Mouse (Mus musculus): Measurements from ENCODE around the gene Lrrc37a. TPM values are rescaled to one million over a fixed set of nuclear protein-coding genes. Genes with fewer than 3 reads are reported as not detected.
A peak's percentile ranks its signal among the peaks of the same experiment; 100 is the strongest.
"Not testable (repeated sequence)": the region's sequence is repeated elsewhere in the genome, so short reads cannot be mapped to it uniquely, and the experiment has no call there.

Gene Lrrc37a
- polyA plus RNA-seq, 1 experiment: 42.8 TPM

DNA sequence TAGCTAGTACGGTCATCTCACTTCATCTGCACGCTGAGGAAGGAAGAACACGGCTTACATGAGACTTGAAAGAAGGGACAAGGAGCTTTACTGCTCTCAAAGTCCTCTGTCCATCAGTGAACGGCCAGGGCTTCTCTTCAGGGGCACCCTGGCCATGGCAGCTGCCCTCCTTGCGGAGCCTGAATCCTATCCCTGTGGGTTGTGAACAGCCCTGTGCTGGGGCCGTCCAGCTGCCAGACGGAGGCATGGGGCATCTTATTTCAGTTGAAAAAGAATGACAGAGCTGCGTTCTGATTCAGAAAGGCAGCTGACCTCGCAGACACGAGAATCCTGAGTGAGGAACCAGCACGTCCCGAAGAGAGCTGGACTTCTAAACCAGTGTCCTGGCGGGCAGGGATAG lies 95.5 kb downstream of the Lrrc37a start:
- Histone ChIP-seq H3K27ac (ENCODE audit: control insufficient read depth, insufficient read depth, low read depth, low read length) (no peak overlapping the region), H3K4me1 (ENCODE audit: control insufficient read depth, insufficient read depth, low read length) (peaks cover 6% of the 10 kb centered on the region), H3K36me3 (ENCODE audit: control insufficient read depth, insufficient read depth, low read length) (no peaks in the 10 kb centered on the region), H3K4me3 (ENCODE audit: control insufficient read depth, low read depth, low read length) (no peak overlapping the region), H3K27me3 (ENCODE audit: control insufficient read depth, insufficient read depth, low read length) (no peaks in the 10 kb centered on the region)
- TF ChIP-seq CTCF (IDR thresholded peaks at IDR 0.05; ENCODE audit: control insufficient read depth, insufficient read depth, insufficient replicate concordance, low read depth, low read length) (no peak), POLR2A (IDR thresholded peaks at IDR 0.05; ENCODE audit: control insufficient read depth, low read depth, low read length) (no peak)

- H3K36me3 ChIP-seq (ENCODE audit: control insufficient read depth, insufficient read depth, low read length); H3K27ac ChIP-seq (ENCODE audit: control insufficient read depth, insufficient read depth, low read depth, low read length); H3K4me3 ChIP-seq (ENCODE audit: control insufficient read depth, low read depth, low read length); H3K4me1 ChIP-seq (ENCODE audit: control insufficient read depth, insufficient read depth, low read length); H3K27me3 ChIP-seq (ENCODE audit: control insufficient read depth, insufficient read depth, low read length): not testable (repeated sequence)
Observed at GRCm38 (mm10) chr11:103407136-103407535, 97.3 kb downstream of the Lrrc37a start.

DNA sequence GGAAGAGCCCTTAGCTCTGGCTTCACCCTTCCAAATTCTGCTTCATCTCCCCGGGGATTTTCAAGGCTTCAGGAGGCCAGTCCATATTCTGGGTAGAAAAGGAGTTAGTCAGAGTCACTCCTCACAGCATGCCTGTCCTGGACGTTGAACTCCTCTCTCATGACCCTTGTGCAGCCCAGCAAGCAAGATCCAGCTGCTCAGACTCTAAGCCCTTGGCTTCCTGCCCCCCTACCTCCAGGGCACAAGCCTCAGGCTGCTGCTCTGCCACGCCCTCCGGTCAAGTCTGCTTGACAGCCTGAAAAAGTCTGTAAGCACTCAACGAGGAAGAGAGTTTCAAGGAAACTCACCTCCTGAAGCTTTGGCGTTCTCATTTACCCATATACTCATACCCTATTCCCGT lies 97.8 kb downstream of the Lrrc37a start:
- no peaks in the 10 kb centered on the region for H3K36me3 ChIP-seq (ENCODE audit: control insufficient read depth, insufficient read depth, low read length)
- H3K4me1 ChIP-seq (ENCODE audit: control insufficient read depth, insufficient read depth, low read length): no peaks in the 10 kb centered on the region
- no peak for TF ChIP-seq CTCF (IDR thresholded peaks at IDR 0.05; ENCODE audit: control insufficient read depth, insufficient read depth, insufficient replicate concordance, low read depth, low read length)
- no peak for TF ChIP-seq POLR2A (IDR thresholded peaks at IDR 0.05; ENCODE audit: control insufficient read depth, low read depth, low read length)
- no peak overlapping the region for H3K4me3 ChIP-seq (ENCODE audit: control insufficient read depth, low read depth, low read length)
- no peak overlapping the region for H3K27ac ChIP-seq (ENCODE audit: control insufficient read depth, insufficient read depth, low read depth, low read length)
- no peaks in the 10 kb centered on the region for H3K27me3 ChIP-seq (ENCODE audit: control insufficient read depth, insufficient read depth, low read length)

GRCm38 (mm10) chr11:103405814-103406213 lies 98.6 kb downstream of the Lrrc37a start:
- H3K36me3 ChIP-seq (ENCODE audit: control insufficient read depth, insufficient read depth, low read length): no peaks in the 10 kb centered on the region
- H3K4me1 ChIP-seq (ENCODE audit: control insufficient read depth, insufficient read depth, low read length): no peaks in the 10 kb centered on the region
- no peak overlapping the region for H3K4me3 ChIP-seq (ENCODE audit: control insufficient read depth, low read depth, low read length)
- H3K27me3 ChIP-seq (ENCODE audit: control insufficient read depth, insufficient read depth, low read length): no peaks in the 10 kb centered on the region
- no peak overlapping the region for H3K27ac ChIP-seq (ENCODE audit: control insufficient read depth, insufficient read depth, low read depth, low read length)
- TF ChIP-seq POLR2A (IDR thresholded peaks at IDR 0.05; ENCODE audit: control insufficient read depth, low read depth, low read length): no peak
- TF ChIP-seq CTCF (IDR thresholded peaks at IDR 0.05; ENCODE audit: control insufficient read depth, insufficient read depth, insufficient replicate concordance, low read depth, low read length): no peak

- Histone ChIP-seq H3K36me3 (ENCODE audit: control insufficient read depth, insufficient read depth, low read length) (no peaks in the 10 kb centered on the region), H3K27ac (ENCODE audit: control insufficient read depth, insufficient read depth, low read depth, low read length) (no peak overlapping the region), H3K27me3 (ENCODE audit: control insufficient read depth, insufficient read depth, low read length) (no peaks in the 10 kb centered on the region), H3K4me3 (ENCODE audit: control insufficient read depth, low read depth, low read length) (no peak overlapping the region), H3K4me1 (ENCODE audit: control insufficient read depth, insufficient read depth, low read length) (no peaks in the 10 kb centered on the region)
- TF ChIP-seq POLR2A (IDR thresholded peaks at IDR 0.05; ENCODE audit: control insufficient read depth, low read depth, low read length) (no peak), CTCF (IDR thresholded peaks at IDR 0.05; ENCODE audit: control insufficient read depth, insufficient read depth, insufficient replicate concordance, low read depth, low read length) (no peak)
Observed at GRCm38 (mm10) chr11:103404618-103405017, 99.8 kb downstream of the Lrrc37a start.

DNA sequence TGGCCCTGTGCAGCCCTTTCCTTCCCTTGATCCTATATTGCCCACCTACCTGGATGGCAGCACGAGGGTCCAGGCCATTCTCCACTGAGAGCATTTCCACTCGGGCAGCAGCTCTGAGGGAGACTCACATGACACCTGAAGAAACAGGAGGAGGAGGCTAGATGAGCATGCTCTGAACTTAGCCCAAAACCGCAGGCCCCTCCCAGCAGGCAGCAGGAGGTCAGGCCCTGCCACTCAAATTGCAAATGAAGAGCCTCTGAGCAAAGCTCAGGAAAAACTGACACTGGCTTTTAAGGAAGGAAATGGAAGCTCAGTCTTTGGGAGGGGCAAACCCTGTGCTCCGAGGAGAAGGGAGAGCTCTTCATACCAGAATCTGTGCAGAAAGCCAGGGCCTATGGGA lies 100.6 kb downstream of the Lrrc37a start:
- Histone ChIP-seq H3K27me3 (ENCODE audit: control insufficient read depth, insufficient read depth, low read length) (no peaks in the 10 kb centered on the region), H3K36me3 (ENCODE audit: control insufficient read depth, insufficient read depth, low read length) (no peaks in the 10 kb centered on the region), H3K4me1 (ENCODE audit: control insufficient read depth, insufficient read depth, low read length) (no peaks in the 10 kb centered on the region), H3K4me3 (ENCODE audit: control insufficient read depth, low read depth, low read length) (no peak overlapping the region), H3K27ac (ENCODE audit: control insufficient read depth, insufficient read depth, low read depth, low read length) (no peak overlapping the region)
- TF ChIP-seq CTCF (IDR thresholded peaks at IDR 0.05; ENCODE audit: control insufficient read depth, insufficient read depth, insufficient replicate concordance, low read depth, low read length) (no peak), POLR2A (IDR thresholded peaks at IDR 0.05; ENCODE audit: control insufficient read depth, low read depth, low read length) (no peak)

DNA sequence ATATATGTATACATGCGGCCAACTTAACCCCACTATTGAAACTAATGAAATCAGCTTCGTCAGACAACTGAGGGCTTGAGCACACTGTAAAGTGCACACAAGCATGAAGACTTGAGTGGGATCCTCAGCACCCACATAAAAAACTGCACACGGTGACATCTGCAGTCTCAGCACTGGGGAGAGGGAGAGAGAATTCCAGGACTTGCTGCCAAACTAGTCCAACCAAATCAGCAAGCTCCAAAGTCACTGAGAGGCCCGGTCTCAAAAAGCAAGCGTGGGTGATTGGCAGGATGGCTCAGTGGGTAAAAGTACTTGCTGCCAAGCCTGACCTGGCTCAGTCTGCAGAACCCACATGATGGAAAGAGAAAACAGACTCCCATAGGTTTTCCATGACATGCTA lies 101.7 kb downstream of the Lrrc37a start:
- H3K27ac ChIP-seq (ENCODE audit: control insufficient read depth, insufficient read depth, low read depth, low read length): no peak overlapping the region
- no peaks in the 10 kb centered on the region for H3K4me1 ChIP-seq (ENCODE audit: control insufficient read depth, insufficient read depth, low read length)
- H3K27me3 ChIP-seq (ENCODE audit: control insufficient read depth, insufficient read depth, low read length): no peaks in the 10 kb centered on the region
- TF ChIP-seq POLR2A (IDR thresholded peaks at IDR 0.05; ENCODE audit: control insufficient read depth, low read depth, low read length) (no peak), CTCF (IDR thresholded peaks at IDR 0.05; ENCODE audit: control insufficient read depth, insufficient read depth, insufficient replicate concordance, low read depth, low read length) (no peak)
- H3K4me3 ChIP-seq (ENCODE audit: control insufficient read depth, low read depth, low read length): no peak overlapping the region
- no peaks in the 10 kb centered on the region for H3K36me3 ChIP-seq (ENCODE audit: control insufficient read depth, insufficient read depth, low read length)

DNA sequence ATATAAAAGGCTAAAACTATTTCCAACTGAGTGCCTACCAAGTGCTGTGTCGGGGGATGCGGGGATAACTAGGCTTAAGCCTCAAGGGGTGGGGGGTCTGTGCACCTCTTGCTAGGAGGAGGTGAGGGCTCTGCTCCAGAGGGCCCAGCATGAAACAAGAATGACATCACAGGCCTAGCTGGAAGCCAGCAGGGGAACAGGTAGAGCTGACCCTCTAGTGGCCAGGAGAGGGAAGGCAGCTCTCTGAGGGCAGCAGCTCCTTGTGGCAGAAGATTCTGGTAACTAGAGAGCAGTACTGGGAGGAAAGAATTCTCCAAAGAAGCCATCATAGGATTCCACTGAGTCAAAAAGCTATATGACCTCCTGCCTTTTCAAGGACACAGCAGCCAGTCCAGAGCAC lies 102.2 kb downstream of the Lrrc37a start:
- Histone ChIP-seq H3K4me3 (ENCODE audit: control insufficient read depth, low read depth, low read length) (peak overlapping the region; percentile 18; the same call in 1 of the 2 replicates), H3K4me1 (ENCODE audit: control insufficient read depth, insufficient read depth, low read length) (no peaks in the 10 kb centered on the region), H3K27ac (ENCODE audit: control insufficient read depth, insufficient read depth, low read depth, low read length) (no peak overlapping the region), H3K36me3 (ENCODE audit: control insufficient read depth, insufficient read depth, low read length) (no peaks in the 10 kb centered on the region), H3K27me3 (ENCODE audit: control insufficient read depth, insufficient read depth, low read length) (no peaks in the 10 kb centered on the region)
- TF ChIP-seq CTCF (IDR thresholded peaks at IDR 0.05; ENCODE audit: control insufficient read depth, insufficient read depth, insufficient replicate concordance, low read depth, low read length): peak; percentile 65; the same call in 1 of the 2 replicates
- TF ChIP-seq POLR2A (IDR thresholded peaks at IDR 0.05; ENCODE audit: control insufficient read depth, low read depth, low read length): no peak

Other genes starting within 250 kb of the Lrrc37a start
- 2.4 and 5.2 TPM in 2 replicates for gene Map3k14, start 237.1 kb downstream of the Lrrc37a start, polyA plus RNA-seq (2012; rRNA removed)
- 1.0 and 1.6 TPM in 2 replicates for gene Arhgap27, start 140.9 kb downstream of the Lrrc37a start, polyA plus RNA-seq (2012; rRNA removed)
- 5.9 and 6.3 TPM in 2 replicates for gene Plekhm1, start 91.9 kb downstream of the Lrrc37a start, polyA plus RNA-seq (2012; rRNA removed)
- 21.5 and 29.5 TPM in 2 replicates for gene Gm884, start 116.5 kb upstream of the Lrrc37a start, polyA plus RNA-seq (2012; rRNA removed)
- gene Lyzl6, start 134.3 kb upstream of the Lrrc37a start, polyA plus RNA-seq (2012; rRNA removed): 231 and 296 TPM in 2 replicates
- 2.7 and 4.8 TPM in 2 replicates for gene Rprml, start 145.0 kb upstream of the Lrrc37a start, polyA plus RNA-seq (2012; rRNA removed)
- gene Gosr2, start 193.3 kb upstream of the Lrrc37a start, polyA plus RNA-seq (2012; rRNA removed): 150 and 154 TPM in 2 replicates
- gene Wnt9b, start 245.2 kb upstream of the Lrrc37a start, polyA plus RNA-seq (2012; rRNA removed): 0.15 and 0.30 TPM in 2 replicates

Measured in testis, adult 2 months (tissue).